Mouse (Mus musculus) olfactory bulb, adult 2 months (tissue): ENCODE measurements around the gene Tph2.

Experiments
- CTCF ChIP-seq: fragments of 200-500 bp; IDR thresholded peaks from 2 replicates; pipeline ENCODE4 v1.5.1; 2012; ENCODE audit warnings: low read depth, mild to moderate bottlenecking, low read length, moderate library complexity; ENCODE audit not compliant: insufficient read depth
- POLR2A ChIP-seq: fragments of 200-500 bp; IDR thresholded peaks from 2 replicates; pipeline ENCODE4 v1.6.1; 2012; ENCODE audit warnings: mild to moderate bottlenecking, low read depth, low read length, moderate library complexity; ENCODE audit not compliant: insufficient read depth

GRCm38 (mm10) chr10:115169410-115169809, 15.4 kb downstream of the Tph2 start:
- TF ChIP-seq POLR2A (no peak), CTCF (no peak)
